Mouse (Mus musculus): ENCODE data around the gene Hsdl2.

The Hsdl2 gene

DNA sequence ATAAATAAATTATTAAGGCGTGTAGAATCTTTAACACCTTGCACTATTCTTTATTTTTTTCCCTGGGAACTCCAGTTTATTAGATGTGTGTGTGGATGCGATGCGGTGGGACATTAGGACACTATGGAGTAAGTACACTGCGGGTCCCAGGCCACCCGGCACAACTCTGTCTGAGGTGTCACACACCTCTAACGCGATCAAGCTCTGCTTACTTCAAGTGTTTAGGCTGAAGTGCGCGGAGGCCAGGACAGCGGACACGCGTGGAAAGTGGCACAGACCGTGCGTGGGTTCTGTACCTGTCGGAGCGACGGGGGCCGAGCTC, 44.3 kb downstream of the Hsdl2 start:
- DNase-seq (ENCODE audit: extremely low spot score, low read depth, low spot score), result no peak

DNA sequence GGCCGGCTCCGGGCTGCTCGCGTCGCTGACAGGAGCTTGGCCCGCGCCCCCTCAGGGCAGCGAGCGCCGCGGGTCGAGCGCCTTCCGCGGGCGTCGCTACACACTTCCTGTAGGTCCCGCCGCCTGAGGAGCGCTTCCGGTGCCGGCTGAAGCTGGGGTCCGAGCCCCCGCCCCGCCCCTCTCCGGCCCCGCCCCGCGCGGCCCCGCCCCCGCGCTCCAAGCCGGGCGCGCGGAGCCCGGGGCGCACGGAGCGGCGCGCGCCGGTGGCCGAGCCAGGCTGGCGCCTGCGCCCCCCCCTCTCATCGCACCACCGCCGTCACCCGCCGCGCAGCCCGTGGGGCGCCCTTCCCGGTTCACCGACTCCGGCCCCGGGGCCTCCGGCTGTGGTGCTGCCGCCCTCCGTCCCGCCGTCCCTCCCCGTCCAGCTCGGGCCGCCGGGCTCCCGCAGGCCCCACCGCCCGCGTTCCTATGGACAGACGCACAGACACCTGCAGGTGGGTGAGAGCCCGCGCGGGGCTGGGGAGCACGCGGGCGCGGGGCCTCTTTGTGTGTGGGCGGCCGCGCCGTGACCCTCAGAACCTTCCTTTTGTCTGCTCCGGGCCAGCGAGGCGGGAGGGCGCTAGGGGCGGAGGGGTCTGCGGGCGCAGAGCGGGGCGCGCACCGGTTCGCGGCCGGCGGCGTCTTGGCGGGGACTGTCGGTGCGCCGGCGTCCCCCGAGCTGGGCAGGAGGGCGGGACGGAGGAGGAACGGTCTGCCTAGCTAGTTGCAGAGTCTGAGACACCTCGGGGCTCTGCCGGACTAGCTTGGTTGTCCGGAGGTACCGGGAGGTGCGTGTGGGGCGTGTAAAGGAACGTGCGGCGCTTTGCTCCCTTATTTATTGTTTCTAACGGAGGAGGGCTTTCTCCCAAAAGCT, 44.9 kb downstream of the Hsdl2 start, which contains the start of gene E130308A19Rik:
Gene E130308A19Rik, plus strand, starts transcription at position 214 of the 913 bp plus-strand sequence.
- DNase-seq (ENCODE audit: extremely low spot score, low read depth, low spot score), result no peak

DNA sequence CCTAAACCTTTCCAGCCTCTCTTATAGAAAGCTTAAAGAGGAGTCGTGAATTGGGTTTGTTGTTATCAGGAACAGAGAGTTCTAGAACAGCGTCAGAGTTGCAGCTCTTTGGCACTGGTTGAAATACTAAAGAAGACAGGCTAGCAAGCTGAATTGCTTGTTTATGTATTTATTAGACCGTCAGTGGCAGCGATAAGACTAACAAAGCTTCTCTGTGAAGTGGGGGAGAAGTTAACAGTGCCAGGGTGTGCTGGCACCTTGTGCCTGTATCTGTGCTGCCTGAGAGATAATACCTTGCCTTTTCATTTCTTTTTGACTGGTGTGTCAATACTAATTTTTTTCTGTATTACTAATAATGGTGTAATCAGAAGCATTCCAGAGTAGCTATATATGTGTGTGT, 46.9 kb downstream of the Hsdl2 start:
- DNase-seq (ENCODE audit: extremely low spot score, low read depth, low spot score), result no peak

DNA sequence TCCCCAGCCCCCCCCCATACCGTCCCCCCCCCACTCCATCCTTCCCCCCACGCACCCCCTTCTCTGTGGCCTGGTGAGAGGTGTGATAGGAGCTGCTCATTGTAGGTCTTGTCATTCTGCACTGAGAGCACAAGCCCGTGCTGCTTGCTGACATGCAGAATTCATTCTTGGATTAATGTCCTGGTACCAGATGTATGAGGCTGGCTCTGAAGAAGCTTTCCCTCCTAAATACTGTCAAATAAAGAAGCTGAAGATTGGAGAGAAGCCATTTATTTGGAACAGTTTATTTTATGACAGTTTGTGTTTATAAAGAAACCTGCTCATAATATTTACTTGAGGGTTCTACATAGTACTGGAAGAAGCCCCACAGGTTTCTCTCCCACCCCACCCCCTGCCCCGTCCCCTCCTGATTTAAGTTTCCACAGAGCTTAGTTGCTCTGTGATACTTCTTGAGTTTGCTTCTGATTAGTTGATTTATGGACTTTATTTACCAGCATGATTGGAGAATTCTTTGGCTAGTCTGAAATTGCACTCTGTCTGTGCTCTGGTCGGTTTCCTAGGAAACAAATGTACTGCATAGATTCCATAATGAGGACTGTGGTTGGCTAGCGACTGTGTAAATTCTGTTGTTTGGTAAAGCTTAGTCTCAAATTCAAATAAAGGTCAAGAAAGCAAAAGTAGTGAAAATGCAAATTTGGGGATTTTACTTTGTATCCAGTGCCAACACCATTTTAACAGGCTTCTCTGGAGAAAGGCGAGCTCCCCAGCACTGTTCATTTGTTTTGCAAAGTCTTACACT, 47.9 kb downstream of the Hsdl2 start:
- DNase-seq (ENCODE audit: extremely low spot score, low read depth, low spot score), result no peak

DNA sequence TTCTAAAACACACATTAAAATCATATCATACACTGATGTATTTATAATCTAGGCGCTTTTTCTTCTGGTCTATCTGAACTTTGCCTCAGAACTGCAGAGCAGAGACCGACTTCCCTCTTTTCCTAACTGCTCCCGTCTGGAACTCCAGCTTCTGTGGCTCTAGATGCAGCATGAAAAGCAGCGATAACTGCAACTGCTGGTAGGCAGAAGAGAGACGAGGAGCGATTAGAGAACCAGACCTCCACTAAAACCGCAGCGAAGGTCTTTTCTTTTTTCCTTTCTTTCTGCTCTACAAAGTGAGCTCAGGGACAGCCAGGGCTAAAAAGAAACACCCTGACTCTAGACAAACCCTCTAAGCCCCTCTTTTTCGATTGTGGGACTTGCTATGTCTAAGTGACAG, 48.8 kb downstream of the Hsdl2 start:
- no peak for DNase-seq (ENCODE audit: extremely low spot score, low read depth, low spot score)

DNA sequence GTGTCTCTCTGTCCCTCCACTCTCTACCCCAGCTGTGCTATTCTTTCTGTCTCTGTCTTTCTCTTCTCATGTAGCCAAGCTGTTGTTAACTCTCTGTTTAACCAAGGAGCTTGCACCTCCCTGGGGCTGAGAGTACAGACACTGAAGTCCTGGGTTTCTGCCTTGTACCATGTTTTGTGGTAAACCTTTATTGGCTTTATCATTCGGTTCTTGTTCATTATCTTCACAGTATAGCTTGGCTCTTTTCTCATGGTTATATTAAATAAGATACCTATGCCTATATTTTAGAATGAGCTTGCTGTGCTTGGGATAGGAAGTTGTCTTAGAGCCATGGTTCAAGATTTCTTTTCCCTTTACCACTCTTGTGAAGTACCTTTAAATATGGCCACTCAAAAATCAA, 53.2 kb downstream of the Hsdl2 start:
- no peak for DNase-seq (ENCODE audit: extremely low spot score, low read depth, low spot score)

DNA sequence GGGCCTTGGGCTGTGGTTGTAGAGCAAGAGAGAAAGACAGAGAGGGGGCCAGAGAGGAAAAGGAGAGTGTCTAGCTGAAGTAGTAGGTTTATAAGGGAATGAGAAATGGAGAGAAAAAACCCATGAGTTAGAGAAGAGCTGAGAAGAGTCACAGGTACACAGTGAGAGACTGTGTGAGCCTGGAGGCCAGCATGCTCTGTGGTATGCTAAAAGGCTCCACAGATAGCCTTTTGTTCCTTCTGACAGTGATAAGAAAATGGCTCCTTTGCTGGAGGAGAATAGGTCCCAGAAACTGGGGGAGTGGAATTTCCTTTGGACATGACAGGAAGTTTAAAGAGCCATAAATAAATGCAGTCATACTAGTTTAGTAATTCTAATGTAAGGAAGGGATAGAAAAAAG, 57.8 kb downstream of the Hsdl2 start:
- DNase-seq (ENCODE audit: extremely low spot score, low read depth, low spot score), result no peak

DNA sequence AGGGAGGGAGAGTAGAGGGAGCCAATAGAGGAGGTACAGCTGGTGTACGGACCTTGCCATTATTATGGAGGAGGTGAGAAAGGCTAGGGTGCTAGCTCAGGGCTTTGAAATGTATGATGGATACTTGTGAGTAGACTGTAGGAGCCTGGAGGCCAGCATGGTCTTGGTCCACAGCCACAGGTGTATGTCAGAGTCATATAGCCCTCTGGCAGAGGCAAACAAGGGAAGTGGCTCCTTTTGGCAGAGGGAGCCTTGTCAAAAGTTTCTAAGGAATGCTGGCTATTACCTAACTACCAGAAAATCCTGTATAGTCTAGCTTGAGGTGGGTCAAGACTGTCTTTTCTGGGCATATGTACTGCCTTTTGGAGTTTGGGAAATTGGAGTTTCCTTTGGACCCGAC, 59.4 kb downstream of the Hsdl2 start:
- no peak for DNase-seq (ENCODE audit: extremely low spot score, low read depth, low spot score)

DNA sequence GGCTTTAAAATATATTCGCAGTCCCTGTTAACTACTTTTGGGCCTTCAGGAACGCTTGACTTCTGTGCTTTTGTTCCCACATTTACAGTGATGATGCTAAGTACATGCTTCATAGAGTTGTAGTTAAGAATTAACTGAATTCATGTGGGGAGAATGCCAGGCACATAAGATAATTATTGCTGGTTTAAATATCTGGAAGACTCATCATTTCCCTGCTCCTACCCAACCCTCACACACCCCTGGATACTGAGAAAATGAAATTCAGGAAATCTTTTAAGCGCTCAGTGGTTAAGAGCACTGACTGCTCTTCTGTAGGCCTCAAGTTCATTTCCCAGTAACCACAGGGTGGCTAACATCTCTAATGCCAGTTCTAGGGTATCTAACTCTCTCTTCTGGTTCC, 60.7 kb downstream of the Hsdl2 start:
- DNase-seq (ENCODE audit: extremely low spot score, low read depth, low spot score), result no peak

DNA sequence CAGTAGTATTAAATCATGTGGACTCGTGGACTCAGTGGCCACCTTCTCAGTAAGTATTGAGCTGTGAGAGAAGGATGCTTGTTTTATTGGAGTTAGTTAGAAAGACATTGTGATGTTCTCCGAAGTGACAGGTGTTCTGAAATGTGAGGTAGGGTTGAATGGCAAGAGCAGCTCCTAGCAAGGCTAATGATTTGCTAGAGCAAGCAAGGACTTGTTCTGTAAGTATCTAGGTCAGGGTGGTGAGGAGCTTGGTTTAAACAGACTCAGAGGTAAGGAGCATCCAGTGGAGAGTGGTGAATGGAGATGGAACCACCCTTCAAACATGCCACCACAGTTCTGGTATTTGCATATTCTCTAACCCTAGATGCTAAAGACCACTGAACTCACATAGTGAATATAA, 61.3 kb downstream of the Hsdl2 start:
- no peak for DNase-seq (ENCODE audit: extremely low spot score, low read depth, low spot score)

DNA sequence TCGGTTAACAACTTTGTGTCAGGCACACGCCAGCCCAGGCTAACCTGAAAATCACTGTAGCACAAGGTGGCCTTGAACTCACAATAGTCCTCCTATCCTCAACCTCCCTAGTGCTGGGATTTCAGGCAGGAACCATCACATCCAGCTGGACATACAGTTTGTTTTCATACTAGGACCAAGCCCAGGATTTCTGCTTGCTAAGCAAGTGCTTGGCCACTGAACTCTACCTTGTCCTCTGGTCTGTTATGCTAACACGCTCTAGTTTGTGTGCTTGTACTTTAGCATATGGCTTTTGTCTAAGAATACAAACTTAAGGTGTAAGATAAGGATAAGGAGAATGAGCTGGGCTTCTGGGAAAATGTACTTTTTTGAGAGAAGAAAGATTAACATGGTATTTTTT, 63.1 kb downstream of the Hsdl2 start:
- DNase-seq (ENCODE audit: extremely low spot score, low read depth, low spot score), result no peak

DNA sequence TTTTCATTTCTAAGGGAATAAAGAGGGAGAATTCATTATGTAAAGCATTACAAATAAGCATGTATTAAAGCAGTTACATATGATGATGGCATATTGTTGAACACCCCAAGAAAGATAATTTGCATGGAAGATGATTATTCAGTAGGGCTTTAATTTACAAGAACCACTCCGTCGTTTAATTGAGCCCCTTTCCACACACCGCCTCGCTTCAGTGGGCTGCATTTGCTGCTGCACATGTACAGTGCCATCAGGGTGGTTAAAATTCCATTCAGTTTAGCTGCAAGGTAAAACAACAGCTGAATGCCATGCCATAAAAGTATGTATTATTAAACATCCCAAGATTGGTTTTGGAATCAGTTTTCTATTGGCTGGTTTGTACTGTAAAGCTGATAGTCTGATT, 63.6 kb downstream of the Hsdl2 start:
- no peak for DNase-seq (ENCODE audit: extremely low spot score, low read depth, low spot score)

DNA sequence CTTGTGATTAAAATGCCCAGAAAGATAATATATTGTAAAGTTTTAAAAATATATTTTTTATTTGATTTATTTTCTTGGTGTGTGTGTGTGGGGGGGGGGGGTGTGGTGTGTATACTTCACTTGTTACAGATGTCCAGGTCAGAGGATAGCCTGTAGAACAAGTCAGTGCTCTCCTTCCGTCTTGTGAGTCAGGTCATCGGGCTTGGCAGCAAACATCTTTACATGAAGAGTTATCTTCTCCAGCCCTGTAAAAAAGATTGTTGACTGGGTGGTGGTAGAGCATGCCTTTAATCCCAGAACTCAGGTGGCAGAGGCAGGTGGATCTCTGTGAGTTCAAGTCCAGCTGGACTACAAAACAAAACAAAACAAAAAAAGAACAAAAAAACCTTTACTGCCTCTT, 64.2 kb downstream of the Hsdl2 start:
- DNase-seq (ENCODE audit: extremely low spot score, low read depth, low spot score), result no peak

DNA sequence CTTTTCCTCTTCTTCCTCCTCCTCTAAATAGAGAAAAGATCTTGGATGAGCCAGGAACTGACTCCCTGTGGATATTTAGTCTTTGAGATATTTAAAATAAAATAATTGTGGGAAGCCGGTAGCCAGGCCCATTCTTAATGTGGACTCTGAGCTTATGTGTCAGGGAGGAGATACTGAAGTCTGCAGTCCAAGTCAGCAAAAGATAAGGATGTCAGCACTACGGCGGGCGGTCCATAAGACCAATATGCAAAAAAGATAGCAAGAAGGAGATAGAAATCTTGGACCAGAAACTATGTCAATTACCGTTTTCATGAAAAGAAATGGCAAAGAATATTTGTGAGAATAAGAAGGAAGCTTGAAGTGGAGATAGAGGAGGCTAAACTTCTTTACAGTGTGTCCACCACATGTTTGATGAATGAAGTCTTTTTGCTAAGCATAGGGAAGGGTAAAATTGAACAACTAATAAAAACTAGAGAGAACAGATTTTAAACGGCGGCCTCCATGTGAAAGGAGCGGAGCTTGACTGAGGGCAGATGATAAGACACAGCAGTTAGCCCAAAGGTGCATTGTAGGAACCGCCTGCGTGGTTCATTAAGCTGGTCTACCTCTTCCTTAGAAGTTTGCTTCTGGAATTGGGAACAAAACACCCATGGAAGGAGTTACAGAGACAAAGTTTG, 64.8 kb downstream of the Hsdl2 start:
- no peak for DNase-seq (ENCODE audit: extremely low spot score, low read depth, low spot score)

DNA sequence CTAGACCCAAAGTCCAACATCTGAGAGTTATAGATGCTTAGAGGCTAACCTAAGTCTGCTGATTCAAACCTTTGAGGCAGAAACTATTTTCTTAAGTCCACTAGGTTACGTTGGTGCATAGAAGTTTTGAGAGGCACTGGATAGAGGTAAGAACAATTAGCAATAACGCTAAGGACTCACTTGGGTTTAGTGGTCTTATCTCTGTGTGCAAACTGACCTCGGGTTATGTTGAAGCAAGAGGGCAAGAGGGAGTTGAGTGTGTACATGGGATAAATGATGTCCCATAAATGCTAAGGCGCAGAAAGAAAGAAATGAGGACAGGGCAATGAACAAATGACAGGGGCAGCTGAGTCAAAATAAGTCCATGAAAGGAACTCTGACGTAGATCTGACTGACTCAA, 67.8 kb downstream of the Hsdl2 start:
- no peak for DNase-seq (ENCODE audit: extremely low spot score, low read depth, low spot score)

DNA sequence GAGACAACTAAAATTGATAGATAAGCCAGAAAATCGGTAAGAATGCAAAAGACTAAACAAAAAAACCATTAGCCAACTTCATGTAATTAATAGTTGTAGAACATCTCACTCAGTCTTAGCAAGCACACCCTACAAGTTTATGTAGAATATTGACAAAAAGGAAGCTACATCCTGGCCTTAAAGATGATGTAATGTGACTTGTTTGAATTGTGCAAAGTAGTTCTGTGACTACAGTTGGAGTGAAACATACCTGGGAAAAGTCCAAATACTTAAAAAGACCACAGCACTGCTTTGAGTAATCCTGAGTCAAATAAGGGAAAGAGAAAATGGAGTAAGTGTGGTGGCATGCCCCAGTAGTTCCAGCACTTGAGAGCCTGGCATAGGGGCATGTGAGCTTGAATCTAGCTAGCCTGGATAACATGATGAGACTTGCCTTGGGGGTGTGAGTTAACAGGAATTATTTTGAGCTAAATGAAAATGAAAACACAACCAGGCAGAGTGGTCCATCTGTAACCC, 70.9 kb downstream of the Hsdl2 start:
- no peak for DNase-seq (ENCODE audit: extremely low spot score, low read depth, low spot score)

DNA sequence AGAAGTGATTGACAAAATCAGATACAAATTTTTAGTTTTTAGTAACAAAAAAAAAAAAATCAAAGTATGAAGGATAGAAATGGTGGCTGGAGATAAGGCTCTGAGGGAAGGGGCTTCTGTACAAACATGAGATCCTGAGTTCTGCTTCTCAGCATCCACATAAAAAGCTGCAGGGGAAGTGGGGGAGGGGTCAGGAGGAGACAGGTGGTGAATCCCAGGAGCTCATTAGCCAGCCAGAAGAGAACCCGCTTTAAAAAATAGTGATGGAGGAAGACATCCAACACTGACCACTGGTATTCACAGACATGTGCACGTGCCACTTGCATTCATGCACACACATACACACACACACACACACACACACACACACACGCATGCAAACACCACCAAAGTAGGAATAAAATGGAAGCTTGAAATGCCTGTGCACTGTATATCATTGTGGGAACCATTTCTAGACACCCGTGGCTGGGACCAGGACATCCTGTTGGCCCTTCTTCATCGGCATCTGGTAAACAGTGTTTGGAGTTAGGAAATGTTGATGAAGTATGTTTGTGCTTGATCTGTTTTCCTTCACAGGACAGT, 74.8 kb downstream of the Hsdl2 start:
- no peak for DNase-seq (ENCODE audit: extremely low spot score, low read depth, low spot score)

DNA sequence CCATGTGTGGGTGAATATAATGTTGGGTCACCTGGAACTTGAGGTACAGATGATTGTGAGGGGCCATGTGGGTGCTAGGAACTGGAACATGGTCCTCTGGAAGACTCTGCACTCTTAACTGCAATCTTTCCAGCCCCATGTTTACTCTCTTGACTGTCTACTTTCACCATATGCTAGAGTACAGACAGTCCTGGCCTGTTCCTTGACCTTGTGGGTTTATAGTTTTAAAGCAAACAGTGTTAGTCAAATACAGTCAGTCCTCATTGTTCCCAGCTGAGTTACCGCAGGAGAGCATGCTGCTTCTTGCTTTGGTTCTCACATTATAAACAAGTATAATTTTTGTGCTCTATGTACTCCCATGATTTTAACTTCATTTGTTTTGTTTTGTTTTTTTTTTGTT, 80.8 kb downstream of the Hsdl2 start:
- no peak for DNase-seq (ENCODE audit: extremely low spot score, low read depth, low spot score)

DNA sequence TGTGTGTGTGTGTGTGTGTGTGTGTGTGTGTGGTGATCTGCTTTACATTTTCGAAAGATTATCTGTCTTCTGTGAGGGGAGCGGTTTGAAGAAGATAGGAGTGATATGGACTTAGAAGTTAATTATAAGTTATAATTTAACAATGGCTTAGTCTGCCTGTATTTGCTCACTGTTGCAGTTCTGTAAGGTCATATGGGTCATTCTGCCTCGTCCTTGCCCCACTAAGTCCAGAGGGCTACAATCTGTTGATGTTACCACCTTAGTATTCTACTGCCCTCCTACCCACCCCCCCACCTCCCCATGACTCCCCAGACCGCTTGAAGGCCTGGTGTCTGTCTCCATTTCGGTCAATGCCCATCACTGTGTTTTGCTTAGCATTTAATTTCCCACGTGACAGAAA, 82.1 kb downstream of the Hsdl2 start:
- no peak for DNase-seq (ENCODE audit: extremely low spot score, low read depth, low spot score)

DNA sequence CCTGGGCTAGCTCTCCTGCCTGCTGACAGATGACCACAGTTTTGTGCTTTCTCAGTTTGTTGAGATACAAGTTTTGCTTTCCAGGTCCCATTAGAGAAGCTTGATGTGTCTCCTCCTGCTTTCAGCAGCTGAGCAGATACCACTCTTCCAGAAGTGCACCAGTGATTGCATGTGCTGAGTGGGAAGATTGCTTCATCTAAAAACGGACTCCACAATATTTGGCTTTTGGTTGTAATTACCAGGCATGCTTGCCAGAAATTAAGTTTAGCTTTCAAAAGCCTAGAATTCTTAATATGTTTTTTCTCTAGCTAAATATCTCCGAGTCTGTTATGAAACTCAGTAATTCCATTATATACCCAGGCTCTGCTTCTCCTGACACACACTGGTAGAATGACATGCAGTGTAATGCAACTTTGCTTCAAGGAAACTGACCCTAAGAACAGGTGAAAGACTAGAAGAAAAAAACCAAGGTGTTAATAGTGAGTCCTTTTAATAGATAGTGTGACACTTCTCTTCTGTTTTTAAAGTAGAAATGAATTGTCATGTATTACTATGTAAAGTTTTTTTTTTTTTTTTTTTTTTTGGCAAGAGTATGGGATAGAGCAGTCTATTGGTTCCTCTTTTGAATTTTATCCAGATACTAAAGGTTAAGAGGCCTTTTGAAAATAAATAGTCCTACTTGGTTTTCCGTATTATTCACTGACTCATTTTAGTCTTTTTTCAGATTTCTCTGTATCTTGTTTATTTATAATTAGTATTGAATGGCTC, 85.4 kb downstream of the Hsdl2 start:
- no peak for DNase-seq (ENCODE audit: extremely low spot score, low read depth, low spot score)
